Mouse (Mus musculus): ENCODE results near the gene Slc51a. TPM values are rescaled to one million over a fixed set of nuclear protein-coding genes. Genes with fewer than 3 reads are reported as not detected.
"Not testable (repeated sequence)": the region's sequence is repeated elsewhere in the genome, so short reads cannot be mapped to it uniquely, and the experiment has no call there.

The Slc51a gene
- polyA plus RNA-seq, 1 experiment: not detected

DNA sequence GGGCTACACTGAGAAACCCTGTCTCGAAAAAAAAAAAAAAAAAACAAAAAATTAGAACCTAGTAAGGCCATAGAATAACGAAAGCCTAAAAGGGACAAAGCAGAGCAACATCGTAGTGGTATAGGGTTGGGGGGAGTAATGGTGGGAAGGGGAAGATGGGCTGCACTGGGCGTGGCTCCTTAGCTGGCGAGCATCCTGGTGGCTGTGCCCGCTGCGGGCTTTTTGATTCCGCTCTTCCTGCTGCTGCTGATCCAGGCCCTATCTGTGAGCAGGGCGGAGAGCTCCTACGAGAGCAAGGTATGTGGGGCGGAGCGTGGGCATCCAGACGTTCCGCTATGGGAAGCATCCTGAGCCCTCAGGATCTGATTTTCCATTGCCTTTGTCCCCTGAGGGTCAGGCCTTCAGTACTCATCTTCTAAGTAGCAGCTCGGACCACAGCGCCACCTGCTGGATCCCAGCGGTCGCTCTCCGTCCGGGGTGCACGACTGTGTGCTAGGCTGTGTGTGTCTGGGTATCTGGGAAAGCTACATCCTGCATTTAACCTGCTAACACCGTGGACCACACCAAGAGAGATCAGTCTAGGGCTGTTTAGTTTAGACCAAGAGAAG, 11.9 kb upstream of the Slc51a start:
- Histone ChIP-seq H3K27ac (ENCODE audit: insufficient read depth, low read length) (no peak overlapping the region), H3K36me3 (ENCODE audit: control insufficient read depth, insufficient read depth, low read length, poor library complexity, severe bottlenecking) (no peaks in the 10 kb centered on the region), H3K27me3 (ENCODE audit: control insufficient read depth, insufficient read depth, low read length, poor library complexity, severe bottlenecking) (no peaks in the 10 kb centered on the region), H3K4me1 (ENCODE audit: control insufficient read depth, insufficient read depth, low read length) (peaks cover 6% of the 10 kb centered on the region), H3K4me3 (ENCODE audit: low read depth, low read length) (peak overlapping the region; percentile 51), H3K9me3 (replicated peaks; ENCODE audit: control insufficient read depth, insufficient read depth, low read length, poor library complexity, severe bottlenecking) (no peaks in the 10 kb centered on the region), H3K9ac (ENCODE audit: low read depth, poor library complexity, severe bottlenecking) (no peak overlapping the region)
- TF ChIP-seq POLR2A (IDR thresholded peaks at IDR 0.05; ENCODE audit: insufficient read depth, low read length) (no peak), CTCF (IDR thresholded peaks at IDR 0.05; ENCODE audit: low read depth, low read length) (peak; percentile 97), EP300 (IDR thresholded peaks at IDR 0.05; ENCODE audit: insufficient read depth, low read depth, low read length) (peak; percentile 57; the same call in 1 of the 2 replicates)

- no peaks in the 10 kb centered on the region for H3K27me3 ChIP-seq (ENCODE audit: control insufficient read depth, insufficient read depth, low read length, poor library complexity, severe bottlenecking)
- H3K9me3 ChIP-seq (replicated peaks; ENCODE audit: control insufficient read depth, insufficient read depth, low read length, poor library complexity, severe bottlenecking): no peaks in the 10 kb centered on the region
- TF ChIP-seq EP300 (IDR thresholded peaks at IDR 0.05; ENCODE audit: insufficient read depth, low read depth, low read length) (no peak), POLR2A (IDR thresholded peaks at IDR 0.05; ENCODE audit: insufficient read depth, low read length) (no peak), CTCF (IDR thresholded peaks at IDR 0.05; ENCODE audit: low read depth, low read length) (no peak)
- peak overlapping the region; percentile 24 for H3K4me3 ChIP-seq (ENCODE audit: low read depth, low read length)
- H3K27ac ChIP-seq (ENCODE audit: insufficient read depth, low read length): no peak overlapping the region
- no peak overlapping the region for H3K9ac ChIP-seq (ENCODE audit: low read depth, poor library complexity, severe bottlenecking)
- peaks cover 6% of the 10 kb centered on the region for H3K4me1 ChIP-seq (ENCODE audit: control insufficient read depth, insufficient read depth, low read length)
- no peaks in the 10 kb centered on the region for H3K36me3 ChIP-seq (ENCODE audit: control insufficient read depth, insufficient read depth, low read length, poor library complexity, severe bottlenecking)
Measured at GRCm38 (mm10) chr16:32498996-32499395, 11.3 kb upstream of the Slc51a start.

DNA sequence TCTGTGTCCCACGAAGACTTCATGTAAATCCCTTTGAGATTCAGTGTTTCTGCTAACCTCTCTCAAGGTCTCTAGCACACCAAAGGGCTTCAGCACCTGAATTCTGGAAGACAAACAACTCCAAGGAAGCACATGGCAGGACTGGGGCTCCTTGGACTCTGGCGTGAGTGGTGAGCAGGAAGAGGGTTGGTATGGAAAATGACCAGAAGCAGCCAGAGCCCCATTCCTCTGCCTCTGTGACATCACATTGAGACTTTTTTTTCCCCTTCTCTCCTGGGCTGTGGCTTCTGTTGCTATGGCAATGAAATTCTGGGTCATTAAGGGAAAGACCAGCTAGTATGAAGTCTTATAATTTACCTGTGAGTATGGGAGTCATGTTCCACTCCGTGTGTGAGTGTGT, 8.3 kb upstream of the Slc51a start, which contains the start of gene Zdhhc19:
Gene Zdhhc19, plus strand, starts transcription at position 301 of the 400 bp plus-strand sequence.
- H3K9me3 ChIP-seq (replicated peaks; ENCODE audit: control insufficient read depth, insufficient read depth, low read length, poor library complexity, severe bottlenecking): peaks cover 5% of the 10 kb centered on the region; the same call in 1 of the 2 replicates
- H3K9ac ChIP-seq (ENCODE audit: low read depth, poor library complexity, severe bottlenecking): no peak within 1 kb of the TSS
- H3K4me3 ChIP-seq (ENCODE audit: low read depth, low read length): no peak within 1 kb of the TSS
- no peaks in the 10 kb centered on the region for H3K36me3 ChIP-seq (ENCODE audit: control insufficient read depth, insufficient read depth, low read length, poor library complexity, severe bottlenecking)
- H3K27me3 ChIP-seq (ENCODE audit: control insufficient read depth, insufficient read depth, low read length, poor library complexity, severe bottlenecking): no peaks in the 10 kb centered on the region
- peaks cover 6% of the 10 kb centered on the region for H3K4me1 ChIP-seq (ENCODE audit: control insufficient read depth, insufficient read depth, low read length)
- TF ChIP-seq EP300 (IDR thresholded peaks at IDR 0.05; ENCODE audit: insufficient read depth, low read depth, low read length) (no peak), POLR2A (IDR thresholded peaks at IDR 0.05; ENCODE audit: insufficient read depth, low read length) (no peak), CTCF (IDR thresholded peaks at IDR 0.05; ENCODE audit: low read depth, low read length) (no peak)
- H3K27ac ChIP-seq (ENCODE audit: insufficient read depth, low read length): no peak within 1 kb of the TSS

GRCm38 (mm10) chr16:32494371-32494770, 6.7 kb upstream of the Slc51a start:
- not testable (repeated sequence) for H3K9ac ChIP-seq (ENCODE audit: low read depth, poor library complexity, severe bottlenecking); H3K27me3 ChIP-seq (ENCODE audit: control insufficient read depth, insufficient read depth, low read length, poor library complexity, severe bottlenecking); H3K27ac ChIP-seq (ENCODE audit: insufficient read depth, low read length); H3K4me3 ChIP-seq (ENCODE audit: low read depth, low read length); H3K4me1 ChIP-seq (ENCODE audit: control insufficient read depth, insufficient read depth, low read length); H3K36me3 ChIP-seq (ENCODE audit: control insufficient read depth, insufficient read depth, low read length, poor library complexity, severe bottlenecking); H3K9me3 ChIP-seq (replicated peaks; ENCODE audit: control insufficient read depth, insufficient read depth, low read length, poor library complexity, severe bottlenecking)

DNA sequence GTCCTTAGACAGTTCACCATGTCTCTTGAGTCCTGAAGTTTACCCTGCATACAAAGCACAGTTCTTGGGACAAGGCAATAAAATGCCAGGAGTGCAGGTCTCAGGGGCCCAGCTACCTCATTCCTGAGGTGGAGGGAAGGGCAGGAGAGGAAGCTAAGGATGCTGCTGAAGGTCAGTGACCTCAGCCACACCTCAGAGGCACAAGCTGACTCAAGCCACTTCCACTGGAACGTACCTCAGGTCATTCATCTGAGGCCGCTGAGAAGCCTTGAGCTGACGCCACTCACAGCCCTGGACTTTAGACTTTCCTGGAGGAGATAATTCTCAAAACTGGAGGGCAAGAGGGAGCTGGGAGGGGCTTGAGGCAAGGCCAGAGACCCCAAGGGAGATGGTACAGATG, 1.3 kb upstream of the Slc51a start:
- no peak overlapping the region for H3K9ac ChIP-seq (ENCODE audit: low read depth, poor library complexity, severe bottlenecking)
- no peak overlapping the region for H3K27ac ChIP-seq (ENCODE audit: insufficient read depth, low read length)
- H3K27me3 ChIP-seq (ENCODE audit: control insufficient read depth, insufficient read depth, low read length, poor library complexity, severe bottlenecking): no peaks in the 10 kb centered on the region
- H3K9me3 ChIP-seq (replicated peaks; ENCODE audit: control insufficient read depth, insufficient read depth, low read length, poor library complexity, severe bottlenecking): peaks cover 7% of the 10 kb centered on the region; the same call in 1 of the 2 replicates
- TF ChIP-seq POLR2A (IDR thresholded peaks at IDR 0.05; ENCODE audit: insufficient read depth, low read length): no peak
- no peak for TF ChIP-seq CTCF (IDR thresholded peaks at IDR 0.05; ENCODE audit: low read depth, low read length)
- TF ChIP-seq EP300 (IDR thresholded peaks at IDR 0.05; ENCODE audit: insufficient read depth, low read depth, low read length): no peak
- H3K4me3 ChIP-seq (ENCODE audit: low read depth, low read length): no peak overlapping the region
- peaks cover 2% of the 10 kb centered on the region for H3K4me1 ChIP-seq (ENCODE audit: control insufficient read depth, insufficient read depth, low read length)
- no peaks in the 10 kb centered on the region for H3K36me3 ChIP-seq (ENCODE audit: control insufficient read depth, insufficient read depth, low read length, poor library complexity, severe bottlenecking)

GRCm38 (mm10) chr16:32486046-32486445, 1.6 kb downstream of the Slc51a start:
- Histone ChIP-seq H3K4me3 (ENCODE audit: low read depth, low read length) (no peak overlapping the region), H3K27ac (ENCODE audit: insufficient read depth, low read length) (no peak overlapping the region), H3K27me3 (ENCODE audit: control insufficient read depth, insufficient read depth, low read length, poor library complexity, severe bottlenecking) (no peaks in the 10 kb centered on the region), H3K9me3 (replicated peaks; ENCODE audit: control insufficient read depth, insufficient read depth, low read length, poor library complexity, severe bottlenecking) (peaks cover 2% of the 10 kb centered on the region; the same call in 1 of the 2 replicates), H3K9ac (ENCODE audit: low read depth, poor library complexity, severe bottlenecking) (no peak overlapping the region), H3K4me1 (ENCODE audit: control insufficient read depth, insufficient read depth, low read length) (peaks cover 2% of the 10 kb centered on the region), H3K36me3 (ENCODE audit: control insufficient read depth, insufficient read depth, low read length, poor library complexity, severe bottlenecking) (no peaks in the 10 kb centered on the region)
- TF ChIP-seq CTCF (IDR thresholded peaks at IDR 0.05; ENCODE audit: low read depth, low read length) (no peak), EP300 (IDR thresholded peaks at IDR 0.05; ENCODE audit: insufficient read depth, low read depth, low read length) (no peak), POLR2A (IDR thresholded peaks at IDR 0.05; ENCODE audit: insufficient read depth, low read length) (no peak)

Measured in ES-Bruce4 (cell line).